Mouse (Mus musculus) cerebellum, adult 9-11 months (tissue): Measurements from ENCODE around the gene Mdm2.

ENCODE experiments used
- DNase-seq: peaks from one replicate; pipeline ENCODE4 v3.0.0; 2022

The Mdm2 gene

DNA sequence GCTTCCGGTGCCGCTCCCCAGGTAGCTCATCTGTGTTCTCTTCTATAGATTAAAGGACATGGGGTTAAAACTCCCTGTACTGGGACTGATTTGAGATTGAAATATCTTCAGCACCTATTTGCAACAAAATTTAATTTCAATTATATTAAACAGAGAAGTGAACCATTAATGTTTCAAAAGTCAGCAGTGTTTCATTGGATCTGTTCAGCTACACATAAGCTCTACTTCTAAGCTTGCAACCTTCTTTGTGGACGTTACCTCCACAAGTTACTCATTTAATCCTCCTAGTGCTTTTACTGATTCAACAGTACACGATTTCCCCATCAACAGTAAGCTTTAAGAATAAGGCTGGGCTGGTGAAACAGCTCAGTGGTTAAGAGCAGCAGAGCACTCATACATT lies 15.5 kb downstream of the Mdm2 start:
- DNase-seq: no peak

GRCm38 (mm10) chr10:117694255-117694953 lies 16.2 kb downstream of the Mdm2 start:
- no peak for DNase-seq

DNA sequence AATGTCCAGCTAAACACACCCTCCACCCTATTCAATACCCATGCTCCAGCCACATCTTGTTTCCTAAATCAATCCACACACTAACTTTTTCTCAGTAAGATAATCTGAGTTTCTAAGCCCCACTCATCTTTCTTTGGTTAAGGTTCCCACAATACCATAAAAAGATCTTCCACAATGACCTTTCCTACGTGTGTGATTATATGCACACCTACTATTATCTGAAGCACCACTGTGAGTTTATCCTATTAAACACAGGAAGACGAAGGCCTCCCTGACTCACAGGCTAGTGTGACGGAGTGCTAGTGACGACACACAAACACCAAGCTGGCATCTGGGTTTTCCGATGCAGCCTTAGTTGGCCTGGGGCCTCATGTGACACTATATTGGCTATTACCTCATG lies 17.6 kb downstream of the Mdm2 start:
- DNase-seq: no peak

DNA sequence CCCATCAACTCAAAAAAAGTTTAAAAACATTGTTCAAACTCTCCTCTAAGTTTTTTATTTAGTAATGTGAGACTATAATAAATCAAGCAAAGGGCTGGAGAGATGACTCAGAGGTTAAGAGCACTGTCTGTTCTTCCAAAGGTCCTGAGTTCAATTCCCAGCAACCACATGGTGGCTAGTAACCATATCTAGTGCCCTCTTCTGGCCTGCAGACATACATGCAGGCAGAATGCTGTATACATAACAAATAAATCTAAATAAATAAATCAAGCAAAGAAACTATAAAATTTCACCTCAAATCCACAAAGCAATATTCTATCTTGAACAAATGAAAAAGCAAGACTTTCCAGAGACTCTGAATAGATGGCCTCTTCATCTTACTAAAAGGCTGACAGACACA lies 18.4 kb downstream of the Mdm2 start:
- no peak for DNase-seq

GRCm38 (mm10) chr10:117691389-117691968 lies 19.1 kb downstream of the Mdm2 start:
- DNase-seq: no peak

DNA sequence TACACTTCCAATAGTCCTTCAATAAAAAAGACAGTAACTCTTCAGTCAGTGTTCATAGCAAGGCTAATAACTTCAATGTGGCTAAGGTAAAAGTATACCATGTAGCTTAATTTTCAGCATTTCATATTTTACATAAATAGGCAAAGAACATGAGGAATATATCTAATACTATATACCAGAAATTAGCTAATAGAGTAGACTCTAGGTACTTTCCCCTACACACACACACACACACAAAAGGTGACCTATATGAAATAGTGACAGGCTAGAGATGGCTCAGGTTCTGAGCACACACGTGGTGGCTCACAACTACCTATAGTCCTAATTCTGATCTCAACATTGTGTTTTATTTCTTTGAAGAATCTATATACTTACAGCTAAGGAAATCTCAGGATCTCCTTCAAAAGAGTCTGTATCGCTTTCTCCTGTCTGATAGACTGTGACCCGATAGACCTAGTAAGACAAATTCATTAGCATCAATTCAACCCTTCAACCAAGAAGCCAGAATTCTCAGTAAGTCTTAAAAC lies 19.7 kb downstream of the Mdm2 start:
- DNase-seq: no peak

DNA sequence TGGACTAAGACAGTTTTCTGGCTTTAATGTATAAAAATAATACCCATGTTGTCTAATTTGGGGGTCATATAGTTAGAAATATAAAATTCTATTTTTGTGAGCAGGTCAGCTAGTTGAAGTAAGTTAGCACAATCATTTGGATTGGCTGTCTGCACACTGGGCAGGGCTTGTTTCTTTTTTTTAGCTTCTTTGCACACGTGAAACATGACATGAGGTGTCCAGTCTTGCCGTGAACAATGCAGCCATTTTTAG lies 20.5 kb downstream of the Mdm2 start:
- no peak for DNase-seq

DNA sequence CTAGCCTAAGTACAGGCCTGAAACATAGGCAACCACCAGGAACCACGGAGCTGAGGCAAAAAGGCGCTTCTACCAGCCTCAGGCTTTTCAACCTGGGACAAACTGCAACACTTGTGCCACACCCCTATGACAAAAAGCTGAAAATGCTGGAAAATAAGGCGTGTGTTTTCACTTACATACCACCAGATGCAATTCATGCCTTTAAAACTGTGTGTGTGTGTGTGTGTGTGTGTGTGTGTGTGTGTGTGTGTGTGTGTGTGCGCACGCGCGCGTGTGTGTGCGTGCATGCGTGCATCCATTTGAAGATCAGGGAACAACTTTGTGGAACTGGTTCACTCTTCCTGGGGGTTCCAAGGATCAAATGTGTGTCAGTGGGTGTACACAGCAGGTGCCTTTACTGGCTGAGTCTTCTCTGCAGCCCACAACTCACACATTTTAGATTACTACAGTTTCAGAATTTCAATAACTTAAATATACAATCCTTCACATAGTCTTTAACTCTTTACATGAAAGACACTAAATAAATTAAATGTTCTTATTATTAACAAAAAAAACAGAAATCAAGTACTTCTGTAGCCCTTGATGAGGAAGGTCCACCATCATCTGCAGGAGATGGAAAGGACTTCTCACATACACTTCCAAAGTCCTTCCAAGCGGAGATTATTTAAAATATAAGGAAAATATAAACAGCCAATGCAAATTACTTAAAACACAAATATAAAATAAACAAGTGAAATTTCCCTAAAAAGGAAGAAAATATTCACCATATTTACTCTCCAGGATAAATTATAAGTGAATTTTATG lies 21.1 kb downstream of the Mdm2 start:
- DNase-seq: no peak

GRCm38 (mm10) chr10:117688204-117689151 lies 22.1 kb downstream of the Mdm2 start:
- no peak for DNase-seq

- DNase-seq: no peak
Observed at GRCm38 (mm10) chr10:117687577-117687976, 23.0 kb downstream of the Mdm2 start.

GRCm38 (mm10) chr10:117687018-117687417 lies 23.5 kb downstream of the Mdm2 start:
- DNase-seq: no peak

DNA sequence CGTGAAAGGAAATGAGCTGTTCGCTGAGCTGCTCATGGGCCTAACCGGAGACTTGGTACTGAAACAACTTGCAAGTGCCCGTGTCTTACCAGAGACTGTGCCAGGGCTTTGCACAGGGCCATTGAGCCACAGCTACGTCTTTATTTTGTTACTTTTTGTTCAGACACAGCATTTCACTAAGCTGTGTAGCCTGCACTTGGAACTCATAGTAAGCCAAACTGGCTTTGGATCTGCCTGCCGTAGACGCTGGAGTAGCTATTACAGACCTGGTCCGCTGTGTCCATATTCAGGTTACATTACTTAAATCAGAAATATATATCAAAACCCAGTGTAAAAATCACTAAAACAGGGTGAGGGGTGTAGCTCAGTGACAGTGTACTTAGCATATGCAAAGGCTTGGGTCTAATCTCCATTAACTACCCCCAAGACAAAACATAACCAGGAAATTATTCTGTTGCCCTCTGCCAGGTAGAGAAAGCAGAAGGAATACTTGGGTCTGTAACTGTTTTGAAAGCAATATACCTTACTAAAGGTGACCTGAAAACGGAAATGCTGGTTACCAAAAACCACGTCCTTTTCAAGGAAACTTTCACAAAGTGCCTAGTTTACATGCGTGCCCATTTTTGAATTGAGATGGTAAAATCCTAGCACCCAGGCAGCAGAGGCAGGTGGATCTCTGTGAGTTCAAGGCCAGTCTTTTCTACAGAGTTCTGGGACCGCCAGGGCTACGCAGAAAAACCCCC lies 24.5 kb downstream of the Mdm2 start:
- no peak for DNase-seq

GRCm38 (mm10) chr10:117685171-117685848 lies 25.2 kb downstream of the Mdm2 start:
- no peak for DNase-seq

DNA sequence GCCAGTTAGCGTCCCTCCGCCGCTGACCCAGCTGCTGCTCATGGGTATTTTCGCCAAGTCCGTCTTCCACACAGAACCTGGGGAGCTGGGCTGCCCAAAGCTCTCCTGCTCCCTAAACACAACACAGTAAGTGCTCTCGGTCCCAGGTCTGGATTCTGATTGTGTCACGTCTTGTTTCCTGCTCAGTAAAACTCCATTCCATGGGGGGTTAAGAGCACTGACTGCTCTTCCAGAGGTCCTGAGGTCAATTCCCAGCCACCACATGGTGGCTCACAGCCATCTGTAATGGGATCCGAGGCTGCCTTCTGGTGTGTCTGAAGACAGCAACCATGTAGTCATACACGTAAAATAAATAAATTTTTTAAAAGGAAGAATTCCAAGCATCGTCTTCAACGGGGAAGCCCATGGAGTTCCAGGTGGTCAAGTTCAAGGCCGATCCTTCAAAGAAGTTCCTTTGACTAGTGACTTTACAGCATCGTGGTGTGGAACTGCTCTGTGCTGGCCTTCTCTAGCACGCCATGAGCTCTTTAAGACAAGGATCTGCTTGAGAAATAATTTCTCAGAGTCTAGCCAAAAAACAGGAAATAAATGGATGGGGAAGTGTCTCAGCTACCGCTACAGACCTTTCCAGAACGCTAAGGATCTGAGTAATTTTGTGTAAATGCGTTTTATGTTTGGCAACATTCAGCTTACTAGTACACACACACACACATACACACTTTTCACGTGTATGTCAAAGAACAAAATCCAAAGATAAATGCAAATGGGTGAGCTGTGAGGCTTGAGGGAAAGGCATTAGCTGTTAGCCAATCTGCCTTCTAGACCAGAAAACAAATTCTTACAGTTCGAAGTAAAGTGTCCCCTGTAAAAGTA lies 26.0 kb downstream of the Mdm2 start:
- no peak for DNase-seq

GRCm38 (mm10) chr10:117683734-117684037 lies 26.9 kb downstream of the Mdm2 start:
- DNase-seq: no peak

DNA sequence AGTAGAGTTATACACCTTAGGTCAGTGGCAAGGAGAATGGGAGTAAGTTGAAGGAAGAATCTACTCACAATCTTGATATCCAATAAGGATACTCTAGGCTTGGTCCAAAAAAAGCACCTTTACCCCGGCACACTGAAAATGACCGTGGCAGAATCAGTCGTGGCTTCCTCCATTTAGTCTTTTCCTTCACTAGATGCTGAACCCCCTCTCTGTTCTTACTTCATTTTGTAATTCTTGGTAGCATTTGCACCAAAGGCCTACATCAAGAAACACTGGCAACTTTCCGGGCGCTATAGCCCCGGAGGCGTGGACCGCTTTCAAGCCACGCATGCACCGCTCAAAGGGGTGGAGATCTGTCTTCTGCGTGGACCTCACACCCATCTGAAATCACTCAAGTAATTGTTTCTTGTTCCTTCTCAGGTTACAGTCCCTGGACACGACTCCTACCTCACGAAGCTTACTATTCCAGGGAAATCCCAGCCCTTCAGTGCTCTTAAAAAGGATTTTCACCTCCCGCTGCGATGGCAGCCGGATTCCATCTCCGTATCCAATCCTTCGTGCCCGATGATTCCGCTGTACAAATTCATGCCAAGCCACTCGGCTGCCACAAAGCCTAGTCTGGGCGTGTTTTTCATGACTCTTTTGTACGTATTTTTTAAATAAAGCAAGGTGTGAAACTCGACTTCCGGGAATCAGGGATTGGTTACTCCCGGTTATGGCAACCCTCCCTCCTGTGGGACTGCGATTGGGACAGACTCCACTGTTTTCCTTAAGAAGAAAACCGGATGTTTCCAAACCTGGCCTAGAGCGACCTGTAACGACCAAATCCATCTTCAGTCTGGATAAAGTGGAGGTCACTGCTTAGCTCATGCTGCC lies 27.5 kb downstream of the Mdm2 start:
- DNase-seq: no peak

- DNase-seq: peak; percentile 21
Observed at GRCm38 (mm10) chr10:117681999-117682857, 28.3 kb downstream of the Mdm2 start.

GRCm38 (mm10) chr10:117681543-117681942 lies 29.0 kb downstream of the Mdm2 start:
- no peak for DNase-seq
